Mouse (Mus musculus) erythroblast, embryonic 14.5 days (primary cell): ENCODE measurements at regions not wholly inside any gene's neighbourhood (a gene's known extent, or its start where the extent isn't known, plus 50 kb on each side); places are given as distances from the start of the nearest gene placed in this dataset.

Source experiments
- GATA1 ChIP-seq: IDR thresholded peaks from 2 replicates; pipeline ENCODE4 v1.6.1; 2012; ENCODE audit warnings: low read length, inconsistent platforms, mixed read lengths
- TAL1 ChIP-seq: IDR thresholded peaks from 3 replicates; pipeline ENCODE4 v1.6.1; 2012; ENCODE audit warnings: low read length, inconsistent platforms, mixed read lengths

DNA sequence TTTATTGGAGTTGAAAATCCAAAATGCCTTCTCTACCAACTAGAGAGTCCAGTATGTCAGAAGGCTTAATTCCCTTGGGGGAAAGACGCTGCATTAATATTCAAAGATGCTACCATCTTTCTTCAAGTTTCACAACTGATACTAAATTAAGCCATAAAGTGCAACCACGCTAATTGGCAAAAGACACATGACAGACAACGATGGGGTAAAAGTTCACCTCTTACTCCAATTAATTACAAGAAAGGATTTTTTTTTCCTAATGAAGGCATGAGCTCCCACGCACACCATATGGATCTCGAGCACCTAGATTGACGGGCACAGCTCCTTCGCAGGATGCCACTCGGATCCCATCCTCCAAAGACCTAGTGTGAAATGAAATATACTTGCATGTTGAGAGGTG, 311.5 kb upstream of the Castor2 start:
- no peak for TF ChIP-seq TAL1
- no peak for TF ChIP-seq GATA1
